Mouse (Mus musculus) embryonic facial prominence, embryonic 14.5 days (tissue): ENCODE data around the gene Rgmb. TPM values are rescaled to one million over a fixed set of nuclear protein-coding genes. Genes with fewer than 3 reads are reported as not detected.

Experiments used
- ATAC-seq: fragments of 200-750 bp; cut with Nextera tagmentation; 2 replicates; pipeline ENCODE4 v1.8.0; 2017; ENCODE audit warnings: low read depth, moderate number of reproducible peaks, moderate TSS enrichment
- DNase-seq: peaks from one replicate; pipeline ENCODE4 v3.0.0-alpha.2; 2015; ENCODE audit warnings: low spot score
- H3K27ac ChIP-seq: fragments of 300-500 bp; sonication (generic); replicated peaks from 2 replicates; pipeline ENCODE4 v1.5.1; 2014; ENCODE audit warnings: low read depth, mild to moderate bottlenecking, low read length, moderate library complexity
- H3K27me3 ChIP-seq: fragments of 300-500 bp; sonication (generic); replicated peaks from 2 replicates; pipeline ENCODE4 v1.6.1; 2014; ENCODE audit warnings: low read length; ENCODE audit not compliant: control insufficient read depth, insufficient read depth
- H3K36me3 ChIP-seq: fragments of 300-500 bp; sonication (generic); 2 replicates; pipeline ENCODE4 v1.6.1; 2014; ENCODE audit warnings: low read length, mixed read lengths; ENCODE audit not compliant: control insufficient read depth, insufficient read depth
- H3K4me1 ChIP-seq: fragments of 300-500 bp; sonication (generic); 2 replicates; pipeline ENCODE4 v1.6.1; 2014; ENCODE audit warnings: antibody characterized with exemption, low read length; ENCODE audit not compliant: control insufficient read depth, insufficient read depth
- H3K4me2 ChIP-seq: fragments of 300-500 bp; sonication (generic); 2 replicates; pipeline ENCODE4 v1.6.1; 2014; ENCODE audit warnings: low read depth, mild to moderate bottlenecking, low read length, moderate library complexity, mixed read lengths
- H3K4me3 ChIP-seq: fragments of 300-500 bp; sonication (generic); 2 replicates; pipeline ENCODE4 v1.5.1; 2014; ENCODE audit warnings: low read depth, mild to moderate bottlenecking, low read length
- H3K9ac ChIP-seq: fragments of 300-500 bp; sonication (generic); 2 replicates; pipeline ENCODE4 v1.6.1; 2014; ENCODE audit warnings: low read depth, mild to moderate bottlenecking, low read length, moderate library complexity, mixed read lengths
- H3K9me3 ChIP-seq: fragments of 300-500 bp; sonication (generic); 2 replicates; pipeline ENCODE4 v1.6.1; 2016; ENCODE audit warnings: low read length; ENCODE audit not compliant: control insufficient read depth
- WGBS: fragments of 180-500 bp; shearing (Covaris S2); extraction: QIAGEN DNeasy Blood & Tissue Kit; methylation state at CpG from one replicate; pipeline ENCODE4 v1.1.7; 2014; 5-methylcytosine and 5-hydroxymethylcytosine counted together
- polyA plus RNA-seq: library from polyadenylated mRNA; unstranded; fragments of >200 nt; fragmentation: Nextera tagmentation; extraction: Ambion mirVana; gene quantifications from 2 replicates; pipeline ENCODE4 v1.2.1, GENCODE M21; 2014

Gene Rgmb
- polyA plus RNA-seq, 1 experiment from 2014 or later: 45.2 TPM

GRCm38 (mm10) chr17:15824854-15825253 is 6.0 kb downstream of the Rgmb start:
- ATAC-seq: no peak
- peak overlapping the region; percentile 97 for H3K9ac ChIP-seq
- DNase-seq: no peak
- H3K27ac ChIP-seq: peak overlapping the region; percentile 94
- peak overlapping the region; percentile 68 for H3K4me2 ChIP-seq
- H3K4me1 ChIP-seq: peaks cover 36% of the 10 kb centered on the region
- H3K4me3 ChIP-seq: peak overlapping the region; percentile 90
- no peaks in the 10 kb centered on the region for H3K9me3 ChIP-seq
- H3K27me3 ChIP-seq: peaks cover 12% of the 10 kb centered on the region; the same call in 1 of the 2 replicates
- 0 out of 2 replicates have a peak, but pooled peaks cover 5% of the 10 kb centered on the region for H3K36me3 ChIP-seq
- WGBS: 12% methylated on average over 3 of the region's 3 CpGs

GRCm38 (mm10) chr17:15824337-15824736 is 6.5 kb downstream of the Rgmb start:
- Histone ChIP-seq H3K27me3 (peaks cover 8% of the 10 kb centered on the region; the same call in 1 of the 2 replicates), H3K4me3 (peak overlapping the region; percentile 90), H3K9ac (peak overlapping the region; percentile 97), H3K9me3 (no peaks in the 10 kb centered on the region), H3K36me3 (0 out of 2 replicates have a peak, but pooled peaks cover 5% of the 10 kb centered on the region), H3K4me2 (peak overlapping the region; percentile 68), H3K27ac (peak overlapping the region; percentile 94; the same call in 1 of the 2 replicates), H3K4me1 (peaks cover 41% of the 10 kb centered on the region)
- DNase-seq (no peak), ATAC-seq (no peak)
- 32% methylated on average over 11 of the region's 11 CpGs for WGBS

- Histone ChIP-seq H3K9ac (peak overlapping the region; percentile 97), H3K4me2 (peak overlapping the region; percentile 68), H3K36me3 (0 out of 2 replicates have a peak, but pooled peaks cover 8% of the 10 kb centered on the region), H3K4me1 (peaks cover 45% of the 10 kb centered on the region), H3K9me3 (no peaks in the 10 kb centered on the region), H3K27me3 (peaks cover 8% of the 10 kb centered on the region; the same call in 1 of the 2 replicates), H3K4me3 (peak overlapping the region; percentile 90), H3K27ac (peak overlapping the region; percentile 94; the same call in 1 of the 2 replicates)
- ATAC-seq: no peak
- WGBS: 28% methylated on average over 3 of the region's 3 CpGs
- no peak for DNase-seq
Measured at GRCm38 (mm10) chr17:15823838-15824237, 7.0 kb downstream of the Rgmb start.

GRCm38 (mm10) chr17:15823215-15823614 is 7.6 kb downstream of the Rgmb start:
- Histone ChIP-seq H3K4me1 (peaks cover 45% of the 10 kb centered on the region), H3K4me2 (peak overlapping the region; percentile 68), H3K9me3 (no peaks in the 10 kb centered on the region), H3K4me3 (peak overlapping the region; percentile 90; the same call in 1 of the 2 replicates), H3K27me3 (peaks cover 8% of the 10 kb centered on the region; the same call in 1 of the 2 replicates), H3K36me3 (peaks cover 12% of the 10 kb centered on the region; the same call in 1 of the 2 replicates), H3K9ac (peak overlapping the region; percentile 48), H3K27ac (no peak overlapping the region)
- DNase-seq: no peak
- 52% methylated on average over 5 of the region's 5 CpGs for WGBS
- ATAC-seq: no peak

GRCm38 (mm10) chr17:15822376-15822775 is 8.5 kb downstream of the Rgmb start:
- DNase-seq (no peak), ATAC-seq (no peak)
- Histone ChIP-seq H3K4me3 (no peak overlapping the region), H3K27me3 (no peaks in the 10 kb centered on the region), H3K9me3 (no peaks in the 10 kb centered on the region), H3K9ac (no peak overlapping the region), H3K36me3 (peaks cover 14% of the 10 kb centered on the region; the same call in 1 of the 2 replicates), H3K4me2 (peak overlapping the region; percentile 68), H3K4me1 (peaks cover 44% of the 10 kb centered on the region), H3K27ac (no peak overlapping the region)
- WGBS: 74% methylated on average over 7 of the region's 7 CpGs

GRCm38 (mm10) chr17:15821706-15822105 is 9.1 kb downstream of the Rgmb start:
- Histone ChIP-seq H3K4me2 (no peak overlapping the region), H3K4me1 (peaks cover 42% of the 10 kb centered on the region), H3K27ac (no peak overlapping the region), H3K4me3 (no peak overlapping the region), H3K36me3 (peaks cover 20% of the 10 kb centered on the region; the same call in 1 of the 2 replicates), H3K27me3 (no peaks in the 10 kb centered on the region), H3K9me3 (no peaks in the 10 kb centered on the region), H3K9ac (no peak overlapping the region)
- no peak for ATAC-seq
- no peak for DNase-seq
- WGBS: 80% methylated on average over 4 of the region's 4 CpGs

- H3K27ac ChIP-seq: no peak overlapping the region
- H3K27me3 ChIP-seq: no peaks in the 10 kb centered on the region
- no peak overlapping the region for H3K9ac ChIP-seq
- H3K4me3 ChIP-seq: no peak overlapping the region
- DNase-seq (no peak), ATAC-seq (no peak)
- H3K36me3 ChIP-seq: peaks cover 25% of the 10 kb centered on the region; the same call in 1 of the 2 replicates
- H3K4me1 ChIP-seq: peaks cover 42% of the 10 kb centered on the region
- 57% methylated on average over 10 of the region's 10 CpGs for WGBS
- H3K4me2 ChIP-seq: peak overlapping the region; percentile 30; the same call in 1 of the 2 replicates
- H3K9me3 ChIP-seq: no peaks in the 10 kb centered on the region
Measured at GRCm38 (mm10) chr17:15820761-15821160, 10.1 kb downstream of the Rgmb start.

- no peak for ATAC-seq
- peaks cover 25% of the 10 kb centered on the region; the same call in 1 of the 2 replicates for H3K36me3 ChIP-seq
- H3K4me3 ChIP-seq: no peak overlapping the region
- H3K27me3 ChIP-seq: no peaks in the 10 kb centered on the region
- H3K9ac ChIP-seq: no peak overlapping the region
- peaks cover 42% of the 10 kb centered on the region for H3K4me1 ChIP-seq
- peak overlapping the region; percentile 30; the same call in 1 of the 2 replicates for H3K4me2 ChIP-seq
- H3K9me3 ChIP-seq: no peaks in the 10 kb centered on the region
- H3K27ac ChIP-seq: no peak overlapping the region
- WGBS: 14% methylated on average over 6 of the region's 6 CpGs
- no peak for DNase-seq
Measured at GRCm38 (mm10) chr17:15820146-15820545, 10.7 kb downstream of the Rgmb start.

- 71% methylated on average over 8 of the region's 8 CpGs for WGBS
- H3K36me3 ChIP-seq: peaks cover 25% of the 10 kb centered on the region; the same call in 1 of the 2 replicates
- H3K4me2 ChIP-seq: no peak overlapping the region
- DNase-seq: no peak
- H3K4me3 ChIP-seq: no peak overlapping the region
- no peaks in the 10 kb centered on the region for H3K27me3 ChIP-seq
- no peak overlapping the region for H3K27ac ChIP-seq
- peaks cover 46% of the 10 kb centered on the region for H3K4me1 ChIP-seq
- H3K9me3 ChIP-seq: no peaks in the 10 kb centered on the region
- no peak overlapping the region for H3K9ac ChIP-seq
- 0 out of 2 replicates have a peak, but pooled peaks have one; percentile 42 for ATAC-seq
Measured at GRCm38 (mm10) chr17:15818372-15818771, 12.5 kb downstream of the Rgmb start.
